Mouse (Mus musculus) G1E (cell line): ENCODE results near the gene Eml3.

Source experiments
- CTCF ChIP-seq: IDR thresholded peaks from 2 replicates; pipeline ENCODE4 v1.5.1; 2012; ENCODE audit warnings: low read depth, low read length, inconsistent platforms, mixed read lengths
- GATA1 ChIP-seq: IDR thresholded peaks from 2 replicates; pipeline ENCODE4 v1.6.1; 2012; ENCODE audit warnings: borderline replicate concordance, low read length, inconsistent platforms, mixed read lengths
- GATA2 ChIP-seq: IDR thresholded peaks from 2 replicates; pipeline ENCODE4 v1.6.1; 2012; ENCODE audit warnings: low read depth, low read length, inconsistent platforms, borderline replicate concordance
- TAL1 ChIP-seq: conservative IDR thresholded peaks from 2 replicates; pipeline ENCODE4 v1.6.1; 2012; ENCODE audit warnings: low read depth, low read length, inconsistent platforms, mixed read lengths

- TF ChIP-seq CTCF (no peak), GATA2 (no peak), GATA1 (no peak), TAL1 (no peak)
Measured at GRCm38 (mm10) chr19:8899079-8899478, 30.3 kb upstream of the Eml3 start.
